Mouse (Mus musculus) testis, adult 2 months (tissue): ENCODE data around the gene Gm20425. TPM values are rescaled to one million over a fixed set of nuclear protein-coding genes. Genes with fewer than 3 reads are reported as not detected.

Experiments
- H3K27ac ChIP-seq: fragments of 200-500 bp; 2 replicates; pipeline ENCODE4 v1.5.1; 2012; ENCODE audit warnings: low read depth, low read length; ENCODE audit not compliant: control insufficient read depth, insufficient read depth
- H3K27me3 ChIP-seq: fragments of 200-500 bp; 2 replicates; pipeline ENCODE4 v1.6.1; 2012; ENCODE audit warnings: mild to moderate bottlenecking, low read length, moderate library complexity; ENCODE audit not compliant: control insufficient read depth, insufficient read depth
- H3K36me3 ChIP-seq: fragments of 200-500 bp; 2 replicates; pipeline ENCODE4 v1.6.1; 2012; ENCODE audit warnings: mild to moderate bottlenecking, low read length; ENCODE audit not compliant: control insufficient read depth, insufficient read depth
- H3K4me1 ChIP-seq: fragments of 200-500 bp; 2 replicates; pipeline ENCODE4 v1.6.1; 2012; ENCODE audit warnings: low read length; ENCODE audit not compliant: control insufficient read depth, insufficient read depth
- H3K4me3 ChIP-seq: fragments of 200-500 bp; 2 replicates; pipeline ENCODE4 v1.5.1; 2012; ENCODE audit warnings: low read depth, mild to moderate bottlenecking, low read length, moderate library complexity, mixed read lengths; ENCODE audit not compliant: control insufficient read depth
- CTCF ChIP-seq: fragments of 200-500 bp; IDR thresholded peaks from 2 replicates; pipeline ENCODE4 v1.5.1; 2012; ENCODE audit warnings: low read depth, mild to moderate bottlenecking, inconsistent platforms, low read length, moderate library complexity; ENCODE audit not compliant: control insufficient read depth, insufficient read depth, insufficient replicate concordance
- POLR2A ChIP-seq: fragments of 200-500 bp; IDR thresholded peaks from 2 replicates; pipeline ENCODE4 v1.6.1; 2012; ENCODE audit warnings: low read depth, mild to moderate bottlenecking, inconsistent platforms, low read length, moderate library complexity; ENCODE audit not compliant: control insufficient read depth
- polyA plus RNA-seq: library from polyadenylated mRNA; depleted of rRNA; stranded (reverse); fragments of >200 nt; gene quantifications from 2 replicates; pipeline ENCODE4 v1.2.3, GENCODE M21; 2012

The Gm20425 gene
- polyA plus RNA-seq, 1 experiment, result 4.7 TPM

GRCm38 (mm10) chr9:103149074-103149799 is 80.9 kb downstream of the Gm20425 start:
- Histone ChIP-seq H3K4me1 (no peaks in the 10 kb centered on the region), H3K27ac (no peak overlapping the region), H3K36me3 (no peaks in the 10 kb centered on the region), H3K27me3 (no peaks in the 10 kb centered on the region), H3K4me3 (no peak overlapping the region)
- TF ChIP-seq CTCF, result no peak
- no peak for TF ChIP-seq POLR2A

GRCm38 (mm10) chr9:103147103-103147502 is 83.0 kb downstream of the Gm20425 start:
- Histone ChIP-seq H3K4me3 (no peak overlapping the region), H3K27ac (no peak overlapping the region), H3K27me3 (no peaks in the 10 kb centered on the region), H3K4me1 (no peaks in the 10 kb centered on the region), H3K36me3 (no peaks in the 10 kb centered on the region)
- TF ChIP-seq CTCF, result no peak
- TF ChIP-seq POLR2A, result no peak

GRCm38 (mm10) chr9:103146703-103147102 is 83.4 kb downstream of the Gm20425 start:
- Histone ChIP-seq H3K27me3 (no peaks in the 10 kb centered on the region), H3K36me3 (no peaks in the 10 kb centered on the region), H3K4me1 (no peaks in the 10 kb centered on the region), H3K27ac (no peak overlapping the region), H3K4me3 (no peak overlapping the region)
- TF ChIP-seq POLR2A, result no peak
- TF ChIP-seq CTCF, result no peak

DNA sequence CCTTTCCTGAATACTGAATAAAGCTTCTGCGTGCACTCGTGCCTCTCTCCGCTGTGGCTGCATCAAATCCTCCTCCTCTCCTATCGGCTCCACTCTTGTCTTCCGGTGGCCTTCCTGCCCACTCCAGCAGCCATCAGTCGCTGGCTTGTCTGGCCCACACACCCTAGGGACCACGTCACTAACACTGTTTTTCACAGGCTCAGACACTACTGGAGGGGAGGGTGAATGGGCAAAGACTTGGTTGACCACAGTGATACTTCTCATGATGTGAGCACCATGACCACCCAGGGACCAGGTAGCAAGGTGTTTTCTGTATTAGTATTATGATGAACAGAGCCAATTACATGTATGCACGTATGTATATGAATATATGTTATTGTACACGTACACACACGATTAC is 83.8 kb downstream of the Gm20425 start:
- Histone ChIP-seq H3K4me1 (no peaks in the 10 kb centered on the region), H3K27me3 (no peaks in the 10 kb centered on the region), H3K27ac (no peak overlapping the region), H3K4me3 (no peak overlapping the region), H3K36me3 (no peaks in the 10 kb centered on the region)
- no peak for TF ChIP-seq CTCF
- no peak for TF ChIP-seq POLR2A

GRCm38 (mm10) chr9:103145351-103145750 is 84.8 kb downstream of the Gm20425 start:
- no peak overlapping the region for H3K4me3 ChIP-seq
- TF ChIP-seq POLR2A (no peak), CTCF (no peak)
- H3K36me3 ChIP-seq, result no peaks in the 10 kb centered on the region
- no peak overlapping the region for H3K27ac ChIP-seq
- H3K4me1 ChIP-seq, result no peaks in the 10 kb centered on the region
- no peaks in the 10 kb centered on the region for H3K27me3 ChIP-seq

GRCm38 (mm10) chr9:103143881-103144280 is 86.2 kb downstream of the Gm20425 start:
- no peaks in the 10 kb centered on the region for H3K27me3 ChIP-seq
- H3K4me3 ChIP-seq, result no peak overlapping the region
- H3K27ac ChIP-seq, result no peak overlapping the region
- H3K36me3 ChIP-seq, result no peaks in the 10 kb centered on the region
- no peaks in the 10 kb centered on the region for H3K4me1 ChIP-seq
- no peak for TF ChIP-seq POLR2A
- TF ChIP-seq CTCF, result no peak

- Histone ChIP-seq H3K27ac (no peak overlapping the region), H3K4me1 (no peaks in the 10 kb centered on the region), H3K4me3 (no peak overlapping the region), H3K27me3 (no peaks in the 10 kb centered on the region), H3K36me3 (no peaks in the 10 kb centered on the region)
- TF ChIP-seq POLR2A (no peak), CTCF (no peak)
Observed at GRCm38 (mm10) chr9:103141266-103141665, 88.8 kb downstream of the Gm20425 start.
